Comparison of ENCODE assay signal across 8 mouse cellular contexts in genomic region chr4:46452855-46453719, GRCm38 (mm10). TPM values are rescaled to one million over a fixed set of nuclear protein-coding genes. Genes with fewer than 3 reads are reported as not detected.
DNase-seq lines count a peak whose midpoint lies in the region; ATAC-seq and TF ChIP-seq lines count a peak whose summit lies in the region.

No protein-coding gene starts in this region.

- H3K36me3 ChIP-seq in heart, embryonic 16.5 days (ENCODE audit: control insufficient read depth, insufficient read depth) = no peaks in the 10 kb centered on the region
- peaks cover 45% of the 10 kb centered on the region for H3K36me3 ChIP-seq in G1E (replicated peaks)
- H3K36me3 ChIP-seq in hindbrain, embryonic 10.5 days = peaks cover 28% of the 10 kb centered on the region
- H3K36me3 ChIP-seq in midbrain, embryonic 13.5 days = no peaks in the 10 kb centered on the region

- peak overlapping the region; percentile 84 for H3K4me2 ChIP-seq in heart, embryonic 16.5 days (ENCODE audit: low read depth, low read length)
- peak overlapping the region; percentile 85 for H3K4me2 ChIP-seq in midbrain, embryonic 13.5 days (replicated peaks)

- no peak for ATAC-seq in heart, embryonic 16.5 days (replicated peaks; ENCODE audit: extremely low read depth, insufficient read depth, low FRiP score)
- ATAC-seq in G1E (ENCODE audit: extremely low read depth, insufficient number of reproducible peaks, low FRiP score, poor library complexity, severe bottlenecking) = no peak
- ATAC-seq in midbrain, embryonic 13.5 days = no peak

- peaks cover 35% of the 10 kb centered on the region for H3K4me1 ChIP-seq in heart, embryonic 16.5 days (ENCODE audit: control insufficient read depth, insufficient read depth, low read length)
- H3K4me1 ChIP-seq in G1E (ENCODE audit: insufficient read depth, low read depth, low read length) = peaks cover 76% of the 10 kb centered on the region
- H3K4me1 ChIP-seq in hindbrain, embryonic 10.5 days (replicated peaks) = peaks cover 57% of the 10 kb centered on the region
- peaks cover 34% of the 10 kb centered on the region for H3K4me1 ChIP-seq in midbrain, embryonic 13.5 days (replicated peaks)

- peak overlapping the region; percentile 99; the same call in 1 of the 2 replicates for H3K27ac ChIP-seq in heart, embryonic 16.5 days (ENCODE audit: low read length)
- H3K27ac ChIP-seq in hindbrain, embryonic 10.5 days = peak overlapping the region; percentile 100
- no peak overlapping the region; the same call in 1 of the 2 replicates for H3K27ac ChIP-seq in midbrain, embryonic 13.5 days

- peak overlapping the region; percentile 87 for H3K4me3 ChIP-seq in heart, embryonic 16.5 days (ENCODE audit: low read length)
- peak overlapping the region; percentile 81 for H3K4me3 ChIP-seq in G1E (ENCODE audit: low read depth, low read length)
- peak overlapping the region; percentile 89 for H3K4me3 ChIP-seq in hindbrain, embryonic 10.5 days
- peak overlapping the region; percentile 90 for H3K4me3 ChIP-seq in midbrain, embryonic 13.5 days (replicated peaks)

- peak overlapping the region; percentile 98 for H3K9ac ChIP-seq in heart, embryonic 16.5 days (ENCODE audit: low read length)
- peak overlapping the region; percentile 93 for H3K9ac ChIP-seq in midbrain, embryonic 13.5 days (replicated peaks)

- 36% methylated on average over 13 of the region's 13 CpGs for WGBS in heart, embryonic 16.5 days
- WGBS in hindbrain, embryonic 10.5 days = 44% methylated on average over 13 of the region's 13 CpGs
- 44% methylated on average over 13 of the region's 13 CpGs for WGBS in midbrain, embryonic 13.5 days

- intact Hi-C loops in left cerebral cortex, postnatal 10 days (cut with DNase I) = loop anchor here (5.0 kb wide), 1 partner anchor 61 kb away; no protein-coding TSS in a partner anchor

- TF ChIP-seq CTCF in G1E (IDR thresholded peaks at IDR 0.05; ENCODE audit: low read depth, low read length) = no peak

- H3K27me3 ChIP-seq in heart, embryonic 16.5 days (ENCODE audit: control insufficient read depth, insufficient read depth, low read length) = no peaks in the 10 kb centered on the region
- H3K27me3 ChIP-seq in G1E (ENCODE audit: insufficient read depth, low read length) = no peaks in the 10 kb centered on the region
- H3K27me3 ChIP-seq in hindbrain, embryonic 10.5 days (ENCODE audit: insufficient read depth, poor library complexity, severe bottlenecking) = no peaks in the 10 kb centered on the region
- no peaks in the 10 kb centered on the region for H3K27me3 ChIP-seq in midbrain, embryonic 13.5 days

- DNase-seq in heart, adult 18-20 months = no peak
- no peak for DNase-seq in G1E (ENCODE audit: low spot score)
- peak; percentile 21 for DNase-seq in hindbrain, embryonic 10.5 days (ENCODE audit: low spot score)
- DNase-seq in left cerebral cortex, postnatal 10 days (ENCODE audit: extremely low spot score in 1 of 2, low spot score in 2 of 2) = no peak
- no peak for DNase-seq in frontal cortex, postnatal 10 days (ENCODE audit: low spot score in 2 of 2)
- DNase-seq in adrenal gland, postnatal 14 days = no peak

- no peaks in the 10 kb centered on the region for H3K9me3 ChIP-seq in heart, embryonic 16.5 days (replicated peaks; ENCODE audit: control insufficient read depth, low read length)
- no peaks in the 10 kb centered on the region for H3K9me3 ChIP-seq in G1E (replicated peaks)
- no peaks in the 10 kb centered on the region for H3K9me3 ChIP-seq in hindbrain, embryonic 10.5 days
- no peaks in the 10 kb centered on the region for H3K9me3 ChIP-seq in midbrain, embryonic 13.5 days

RNA-seq across cellular contexts. Expression of gene Anp32b, which starts 2.4 kb away (rescaled TPM):
- 149 and 156 TPM in 2 replicates for polyA plus RNA-seq in heart, embryonic 16.5 days (2015; fragmentation: Nextera tagmentation; extraction: Ambion mirVana)
- 10 to 100 TPM; 55.2 to 56.6 TPM for total RNA-seq in heart, adult 18-20 months (2021)
- total RNA-seq in G1E (2014; fragmentation: Nextera tagmentation) (667 and 728 TPM in 2 replicates), G1E (2017) (28.6 and 40.8 TPM in 2 replicates)
- 900 and 1,076 TPM in 2 replicates for polyA plus RNA-seq in G1E (2012)
- 250 and 377 TPM in 2 replicates for polyA plus RNA-seq in hindbrain, embryonic 10.5 days (2016; fragmentation: Nextera tagmentation; extraction: Ambion mirVana)
- polyA plus RNA-seq in midbrain, embryonic 13.5 days (2015; fragmentation: Nextera tagmentation; extraction: Ambion mirVana) = 126 and 136 TPM in 2 replicates
- 10 to 100 TPM; 52.0 to 52.7 TPM for total RNA-seq in left cerebral cortex, postnatal 10 days (2021)
- 156 and 162 TPM in 2 replicates for total RNA-seq in adrenal gland, postnatal 14 days (2021)

RNA-seq across cellular contexts. Expression of gene Nans, which starts 36.0 kb away (rescaled TPM):
- 52.1 and 62.3 TPM in 2 replicates for polyA plus RNA-seq in heart, embryonic 16.5 days (2015; fragmentation: Nextera tagmentation; extraction: Ambion mirVana)
- total RNA-seq in heart, adult 18-20 months (2021) = 10 to 100 TPM; 14.9 to 19.2 TPM
- total RNA-seq in G1E (2014; fragmentation: Nextera tagmentation) (63.1 and 64.9 TPM in 2 replicates), G1E (2017) (79.3 and 82.6 TPM in 2 replicates)
- polyA plus RNA-seq in G1E (2012) = 55.0 and 57.1 TPM in 2 replicates
- polyA plus RNA-seq in hindbrain, embryonic 10.5 days (2016; fragmentation: Nextera tagmentation; extraction: Ambion mirVana) = 79.1 and 80.5 TPM in 2 replicates
- polyA plus RNA-seq in midbrain, embryonic 13.5 days (2015; fragmentation: Nextera tagmentation; extraction: Ambion mirVana) = 63.2 and 63.9 TPM in 2 replicates
- total RNA-seq in left cerebral cortex, postnatal 10 days (2021) = 10 to 100 TPM; 30.7 to 35.0 TPM
- 31.5 and 43.4 TPM in 2 replicates for total RNA-seq in adrenal gland, postnatal 14 days (2021)

RNA-seq across cellular contexts. Expression of gene Hemgn, which starts 39.8 kb away (rescaled TPM):
- 1.1 and 1.8 TPM in 2 replicates for polyA plus RNA-seq in heart, embryonic 16.5 days (2015; fragmentation: Nextera tagmentation; extraction: Ambion mirVana)
- under 1 TPM; 0.15 TPM for total RNA-seq in heart, adult 18-20 months (2021)
- total RNA-seq in G1E (2014; fragmentation: Nextera tagmentation) (39.3 and 132 TPM in 2 replicates), G1E (2017) (20.9 and 24.3 TPM in 2 replicates)
- polyA plus RNA-seq in G1E (2012) = 5.8 and 6.3 TPM in 2 replicates
- polyA plus RNA-seq in hindbrain, embryonic 10.5 days (2016; fragmentation: Nextera tagmentation; extraction: Ambion mirVana) = 13.2 and 14.3 TPM in 2 replicates
- polyA plus RNA-seq in midbrain, embryonic 13.5 days (2015; fragmentation: Nextera tagmentation; extraction: Ambion mirVana) = 0.17 and 0.26 TPM in 2 replicates
- total RNA-seq in left cerebral cortex, postnatal 10 days (2021) = not detected
- total RNA-seq in adrenal gland, postnatal 14 days (2021) = 1.2 and 9.0 TPM in 2 replicates
